Mouse (Mus musculus): Measurements from ENCODE around the gene Vmn1r195.

DNA sequence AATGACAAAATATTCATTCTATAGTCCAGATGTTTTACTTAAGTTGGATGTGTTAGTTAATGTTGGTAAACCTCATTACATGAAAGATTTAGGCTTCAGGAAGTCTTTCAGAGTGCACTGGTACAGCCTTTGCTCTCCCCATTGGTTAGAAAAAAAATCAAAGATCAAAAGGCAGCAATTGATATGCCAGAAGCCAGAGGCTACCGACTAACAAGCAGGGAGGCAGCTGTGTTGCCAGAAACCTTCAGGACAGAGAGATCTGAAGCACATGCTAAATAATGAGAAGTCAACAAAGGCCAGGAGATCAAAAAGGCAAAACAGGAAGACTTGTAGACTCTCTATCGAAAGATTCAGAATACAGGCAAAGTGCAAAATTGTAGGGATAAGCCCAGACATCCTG lies 1.4 kb downstream of the Vmn1r195 start:
- TF ChIP-seq CTCF (IDR thresholded peaks at IDR 0.05; ENCODE audit: insufficient read depth, low read depth, low read length) (no peak), POLR2A (IDR thresholded peaks at IDR 0.05; ENCODE audit: insufficient read depth, low read depth, low read length) (no peak)

All from olfactory bulb, adult 2 months (tissue).